Mouse (Mus musculus): Measurements from ENCODE around the gene Cnn2.
A peak's percentile ranks its signal among the peaks of the same experiment; 100 is the strongest.

Gene Cnn2

GRCm38 (mm10) chr10:79970415-79971182, 17.8 kb upstream of the Cnn2 start, which contains the start of gene Grin3b:
TSS of gene Grin3b (plus strand) at chr10:79970715.
- no peak for DNase-seq

- DNase-seq = no peak
Measured at GRCm38 (mm10) chr10:79971183-79971497, 17.2 kb upstream of the Cnn2 start.

GRCm38 (mm10) chr10:79972831-79973230, 15.6 kb upstream of the Cnn2 start:
- DNase-seq = no peak

- no peak for DNase-seq
Measured at GRCm38 (mm10) chr10:79974087-79974486, 14.3 kb upstream of the Cnn2 start.

- no peak for DNase-seq
Measured at GRCm38 (mm10) chr10:79974668-79975067, 13.7 kb upstream of the Cnn2 start.

- DNase-seq = no peak
Measured at GRCm38 (mm10) chr10:79976071-79976721, 12.2 kb upstream of the Cnn2 start.

- no peak for DNase-seq
Measured at GRCm38 (mm10) chr10:79976722-79977107, 11.7 kb upstream of the Cnn2 start.

- DNase-seq = no peak
Measured at GRCm38 (mm10) chr10:79977324-79977723, 11.1 kb upstream of the Cnn2 start.

- no peak for DNase-seq
Measured at GRCm38 (mm10) chr10:79978061-79978460, 10.3 kb upstream of the Cnn2 start.

- DNase-seq = no peak
Measured at GRCm38 (mm10) chr10:79979401-79980155, 8.8 kb upstream of the Cnn2 start.

- DNase-seq = no peak
Measured at GRCm38 (mm10) chr10:79983205-79983604, 5.2 kb upstream of the Cnn2 start.

GRCm38 (mm10) chr10:79983670-79984069, 4.7 kb upstream of the Cnn2 start:
- DNase-seq = peak; percentile 55

GRCm38 (mm10) chr10:79984195-79984816, 4.1 kb upstream of the Cnn2 start, which contains the start of gene Tmem259:
TSS of gene Tmem259 (minus strand) at chr10:79984330.
- DNase-seq = peak; percentile 89

GRCm38 (mm10) chr10:79984871-79985270, 3.5 kb upstream of the Cnn2 start:
- DNase-seq = peak; percentile 98

GRCm38 (mm10) chr10:79985334-79986231, 2.8 kb upstream of the Cnn2 start:
- peak; percentile 67 for DNase-seq

- no peak for DNase-seq
Measured at GRCm38 (mm10) chr10:79986232-79986878, 2.0 kb upstream of the Cnn2 start.

GRCm38 (mm10) chr10:79986963-79987362, 1.4 kb upstream of the Cnn2 start:
- peak; percentile 80 for DNase-seq

GRCm38 (mm10) chr10:79987771-79988505, 446 bp upstream of the Cnn2 start:
- no peak for DNase-seq

GRCm38 (mm10) chr10:79989272-79989786, 945 bp downstream of the Cnn2 start:
- no peak for DNase-seq

- no peak for DNase-seq
Measured at GRCm38 (mm10) chr10:79989870-79990269, 1.5 kb downstream of the Cnn2 start.

GRCm38 (mm10) chr10:79991099-79991498, 2.7 kb downstream of the Cnn2 start:
- DNase-seq = no peak
